Mouse (Mus musculus) heart, postnatal 0 days (tissue): ENCODE results near the gene Srsf4. TPM values are rescaled to one million over a fixed set of nuclear protein-coding genes. Genes with fewer than 3 reads are reported as not detected.

ENCODE experiments used
- ATAC-seq: fragments of 200-750 bp; cut with Nextera tagmentation; 2 replicates; pipeline ENCODE4 v1.8.0; 2017; ENCODE audit warnings: low read depth, moderate number of reproducible peaks, moderate library complexity; ENCODE audit not compliant: insufficient read depth
- DNase-seq: peaks from one replicate; pipeline ENCODE4 v3.0.0-alpha.2; 2016; ENCODE audit warnings: low spot score
- H3K27ac ChIP-seq: fragments of 300-500 bp; sonication (generic); 2 replicates; pipeline ENCODE4 v1.5.1; 2014; ENCODE audit warnings: low read depth, mild to moderate bottlenecking
- H3K27me3 ChIP-seq: fragments of 300-500 bp; sonication (generic); 2 replicates; pipeline ENCODE4 v1.6.1; 2014; ENCODE audit warnings: low read length, mixed read lengths; ENCODE audit not compliant: control insufficient read depth, insufficient read depth
- H3K36me3 ChIP-seq: fragments of 300-500 bp; sonication (generic); replicated peaks from 2 replicates; pipeline ENCODE4 v1.6.1; 2014; ENCODE audit warnings: low read length, mixed read lengths; ENCODE audit not compliant: control insufficient read depth, insufficient read depth
- H3K4me1 ChIP-seq: fragments of 300-500 bp; sonication (generic); 2 replicates; pipeline ENCODE4 v1.6.1; 2014; ENCODE audit warnings: antibody characterized with exemption; ENCODE audit not compliant: control insufficient read depth, insufficient read depth
- H3K4me2 ChIP-seq: fragments of 300-500 bp; sonication (generic); 2 replicates; pipeline ENCODE4 v1.6.1; 2014; ENCODE audit warnings: low read depth, mild to moderate bottlenecking, low read length, moderate library complexity
- H3K4me3 ChIP-seq: fragments of 300-500 bp; sonication (generic); 2 replicates; pipeline ENCODE4 v1.5.1; 2014; ENCODE audit warnings: low read depth, low read length
- H3K9ac ChIP-seq: fragments of 300-500 bp; sonication (generic); replicated peaks from 2 replicates; pipeline ENCODE4 v1.6.1; 2014; ENCODE audit warnings: low read depth, low read length, mixed read lengths
- H3K9me3 ChIP-seq: fragments of 300-500 bp; sonication (generic); replicated peaks from 2 replicates; pipeline ENCODE4 v1.6.1; 2016; ENCODE audit warnings: low read length; ENCODE audit not compliant: control insufficient read depth
- CTCF ChIP-seq: IDR thresholded peaks from 2 replicates; pipeline ENCODE4 v1.5.1; 2016; ENCODE audit warnings: antibody characterized with exemption, control low read depth, low read depth
- EP300 ChIP-seq: IDR thresholded peaks from 2 replicates; pipeline ENCODE4 v1.6.1; 2016; ENCODE audit warnings: antibody characterized with exemption, low read depth
- WGBS: fragments of 180-500 bp; shearing (Covaris S2); extraction: QIAGEN DNeasy Blood & Tissue Kit; methylation state at CpG from one replicate; pipeline ENCODE4 v1.1.7; 2014; 5-methylcytosine and 5-hydroxymethylcytosine counted together
- polyA plus RNA-seq: library from polyadenylated mRNA; unstranded; fragments of >200 nt; fragmentation: Nextera tagmentation; extraction: Ambion mirVana; gene quantifications from 2 replicates; pipeline ENCODE4 v1.2.1, GENCODE M21; 2015
- total RNA-seq: library from RNA; depleted of rRNA; stranded (reverse); fragments of >200 nt; gene quantifications from 2 replicates; pipeline ENCODE4 v1.2.3, GENCODE M21; 2014; ENCODE audit warnings: low replicate concordance

The Srsf4 gene
- total and polyA plus RNA-seq, 2 experiments from 2014 or later, result 14.3 to 42.0 TPM

GRCm38 (mm10) chr4:131831546-131832045 lies 41.8 kb upstream of the Srsf4 start:
- H3K27me3 ChIP-seq, result peaks cover 36% of the 10 kb centered on the region
- no peak for DNase-seq
- H3K27ac ChIP-seq, result no peak overlapping the region
- TF ChIP-seq EP300, result no peak
- no peak for TF ChIP-seq CTCF
- H3K4me3 ChIP-seq, result no peak overlapping the region
- WGBS, result 58% methylated on average over 5 of the region's 5 CpGs
- no peak overlapping the region for H3K4me2 ChIP-seq
- peaks cover 3% of the 10 kb centered on the region; the same call in 1 of the 2 replicates for H3K4me1 ChIP-seq
- H3K36me3 ChIP-seq, result no peaks in the 10 kb centered on the region
- ATAC-seq, result no peak
- H3K9me3 ChIP-seq, result no peaks in the 10 kb centered on the region
- H3K9ac ChIP-seq, result no peak overlapping the region

GRCm38 (mm10) chr4:131832759-131833407 lies 40.5 kb upstream of the Srsf4 start:
- DNase-seq (no peak), ATAC-seq (no peak)
- H3K4me2 ChIP-seq, result no peak overlapping the region
- no peak overlapping the region for H3K9ac ChIP-seq
- no peak overlapping the region for H3K4me3 ChIP-seq
- TF ChIP-seq EP300, result no peak
- no peak for TF ChIP-seq CTCF
- peaks cover 14% of the 10 kb centered on the region; the same call in 1 of the 2 replicates for H3K4me1 ChIP-seq
- WGBS, result 67% methylated on average over 3 of the region's 3 CpGs
- H3K27me3 ChIP-seq, result peaks cover 49% of the 10 kb centered on the region
- H3K27ac ChIP-seq, result no peak overlapping the region
- no peaks in the 10 kb centered on the region for H3K9me3 ChIP-seq
- H3K36me3 ChIP-seq, result no peaks in the 10 kb centered on the region

GRCm38 (mm10) chr4:131833971-131834609 lies 39.3 kb upstream of the Srsf4 start:
- H3K4me1 ChIP-seq, result peaks cover 15% of the 10 kb centered on the region; the same call in 1 of the 2 replicates
- H3K9ac ChIP-seq, result no peak overlapping the region
- no peaks in the 10 kb centered on the region for H3K36me3 ChIP-seq
- peaks cover 51% of the 10 kb centered on the region for H3K27me3 ChIP-seq
- no peak for ATAC-seq
- no peak for DNase-seq
- TF ChIP-seq EP300, result no peak
- peak; percentile 32 for TF ChIP-seq CTCF
- 29% methylated on average over 9 of the region's 9 CpGs for WGBS
- no peaks in the 10 kb centered on the region for H3K9me3 ChIP-seq
- no peak overlapping the region for H3K4me2 ChIP-seq
- H3K27ac ChIP-seq, result no peak overlapping the region
- no peak overlapping the region for H3K4me3 ChIP-seq

- WGBS, result under 1% methylated on average over 36 of the region's 39 CpGs
Measured at GRCm38 (mm10) chr4:131836351-131836881, 37.0 kb upstream of the Srsf4 start.

GRCm38 (mm10) chr4:131836891-131837491 lies 36.4 kb upstream of the Srsf4 start:
- ATAC-seq (peak; percentile 9), DNase-seq (no peak)
- H3K9me3 ChIP-seq, result no peaks in the 10 kb centered on the region
- no peaks in the 10 kb centered on the region for H3K36me3 ChIP-seq
- H3K4me1 ChIP-seq, result peaks cover 15% of the 10 kb centered on the region; the same call in 1 of the 2 replicates
- H3K27ac ChIP-seq, result no peak overlapping the region
- TF ChIP-seq CTCF (no peak), EP300 (no peak)
- H3K9ac ChIP-seq, result peak overlapping the region; percentile 65
- H3K27me3 ChIP-seq, result peaks cover 48% of the 10 kb centered on the region
- under 1% methylated on average over 65 of the region's 76 CpGs for WGBS
- peak overlapping the region; percentile 70 for H3K4me3 ChIP-seq
- peak overlapping the region; percentile 98 for H3K4me2 ChIP-seq

More at GRCm38 (mm10) chr4:131836351-131836881, 37.0 kb upstream of the Srsf4 start:
- Histone ChIP-seq H3K27me3 (peaks cover 47% of the 10 kb centered on the region), H3K4me3 (peak overlapping the region; percentile 70), H3K36me3 (no peaks in the 10 kb centered on the region), H3K27ac (no peak overlapping the region), H3K9me3 (no peaks in the 10 kb centered on the region), H3K9ac (peak overlapping the region; percentile 65; the same call in 1 of the 2 replicates), H3K4me1 (peaks cover 15% of the 10 kb centered on the region; the same call in 1 of the 2 replicates), H3K4me2 (peak overlapping the region; percentile 98)
- no peak for DNase-seq
- ATAC-seq, result no peak
- TF ChIP-seq EP300 (no peak), CTCF (no peak)
